Mouse (Mus musculus) embryonic facial prominence, embryonic 11.5 days (tissue): ENCODE results near the gene Dock8. TPM values are rescaled to one million over a fixed set of nuclear protein-coding genes. Genes with fewer than 3 reads are reported as not detected.

Experiments
- ATAC-seq: fragments of 200-750 bp; cut with Nextera tagmentation; replicated peaks from 2 replicates; pipeline ENCODE4 v1.8.0; 2017; ENCODE audit warnings: low read depth; ENCODE audit not compliant: insufficient number of reproducible peaks, low FRiP score, low TSS enrichment
- DNase-seq: peaks from one replicate; pipeline ENCODE4 v3.0.0-alpha.2; 2015; ENCODE audit warnings: low spot score
- H3K27ac ChIP-seq: fragments of 300-500 bp; sonication (generic); replicated peaks from 2 replicates; pipeline ENCODE4 v1.5.1; 2014; ENCODE audit warnings: mild to moderate bottlenecking, low read depth, low read length, control low read depth
- H3K27me3 ChIP-seq: fragments of 300-500 bp; sonication (generic); 2 replicates; pipeline ENCODE4 v1.6.1; 2014; ENCODE audit warnings: mild to moderate bottlenecking, low read length, moderate library complexity, mixed read lengths; ENCODE audit not compliant: control insufficient read depth, insufficient read depth
- H3K36me3 ChIP-seq: fragments of 300-500 bp; sonication (generic); replicated peaks from 2 replicates; pipeline ENCODE4 v1.6.1; 2014; ENCODE audit warnings: low read depth, mild to moderate bottlenecking, low read length, moderate library complexity, mixed read lengths; ENCODE audit not compliant: control insufficient read depth, insufficient read depth
- H3K4me1 ChIP-seq: fragments of 300-500 bp; sonication (generic); 2 replicates; pipeline ENCODE4 v1.6.1; 2014; ENCODE audit warnings: low read length, mixed read lengths; ENCODE audit not compliant: control insufficient read depth, insufficient read depth
- H3K4me2 ChIP-seq: fragments of 300-500 bp; sonication (generic); 2 replicates; pipeline ENCODE4 v1.6.1; 2014; ENCODE audit warnings: low read depth, mild to moderate bottlenecking, control low read depth, low read length, moderate library complexity
- H3K4me3 ChIP-seq: fragments of 300-500 bp; sonication (generic); 2 replicates; pipeline ENCODE4 v1.5.1; 2014; ENCODE audit warnings: low read depth, low read length, control low read depth
- H3K9ac ChIP-seq: fragments of 300-500 bp; sonication (generic); replicated peaks from 2 replicates; pipeline ENCODE4 v1.6.1; 2014; ENCODE audit warnings: mild to moderate bottlenecking, control low read depth, low read length
- H3K9me3 ChIP-seq: fragments of 300-500 bp; sonication (generic); replicated peaks from 2 replicates; pipeline ENCODE4 v1.6.1; 2016; ENCODE audit warnings: mild to moderate bottlenecking, low read length, inconsistent platforms, mixed read lengths; ENCODE audit not compliant: control insufficient read depth
- WGBS: fragments of 180-500 bp; shearing (Covaris S2); extraction: QIAGEN DNeasy Blood & Tissue Kit; methylation state at CpG from one replicate; pipeline ENCODE4 v1.1.7; 2014; 5-methylcytosine and 5-hydroxymethylcytosine counted together
- polyA plus RNA-seq: library from polyadenylated mRNA; unstranded; fragments of >200 nt; fragmentation: Nextera tagmentation; extraction: Ambion mirVana; gene quantifications from 2 replicates; pipeline ENCODE4 v1.2.1, GENCODE M21; 2014

The Dock8 gene
- polyA plus RNA-seq, 1 experiment from 2014 or later, result 2.1 TPM

DNA sequence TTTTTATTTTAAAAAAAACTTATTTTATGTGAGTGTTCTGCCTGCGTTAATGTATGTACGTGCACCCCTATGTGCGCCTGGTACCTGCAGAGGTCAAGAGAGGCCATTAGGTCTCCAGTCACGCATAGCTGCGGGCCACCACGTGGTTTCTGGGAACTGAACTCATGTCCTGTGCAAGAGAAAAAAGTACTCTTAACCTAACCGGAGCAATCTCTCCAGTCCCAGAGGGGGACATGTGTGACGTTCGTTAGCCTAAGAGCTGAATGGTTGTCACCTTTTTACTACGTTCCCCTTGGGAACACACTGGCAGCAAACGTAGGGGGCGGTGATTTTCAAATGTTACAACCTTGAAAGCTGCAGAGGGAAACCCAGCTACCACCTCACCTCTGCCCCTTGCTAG, 207.6 kb downstream of the Dock8 start:
- Histone ChIP-seq H3K9me3 (no peaks in the 10 kb centered on the region), H3K36me3 (no peaks in the 10 kb centered on the region), H3K9ac (no peak overlapping the region), H3K27ac (no peak overlapping the region), H3K4me2 (no peak overlapping the region), H3K27me3 (no peaks in the 10 kb centered on the region), H3K4me1 (peaks cover 2% of the 10 kb centered on the region; the same call in 1 of the 2 replicates), H3K4me3 (no peak overlapping the region)
- no peak for ATAC-seq
- no peak for DNase-seq
- WGBS, result 70% methylated on average over 12 of the region's 12 CpGs

DNA sequence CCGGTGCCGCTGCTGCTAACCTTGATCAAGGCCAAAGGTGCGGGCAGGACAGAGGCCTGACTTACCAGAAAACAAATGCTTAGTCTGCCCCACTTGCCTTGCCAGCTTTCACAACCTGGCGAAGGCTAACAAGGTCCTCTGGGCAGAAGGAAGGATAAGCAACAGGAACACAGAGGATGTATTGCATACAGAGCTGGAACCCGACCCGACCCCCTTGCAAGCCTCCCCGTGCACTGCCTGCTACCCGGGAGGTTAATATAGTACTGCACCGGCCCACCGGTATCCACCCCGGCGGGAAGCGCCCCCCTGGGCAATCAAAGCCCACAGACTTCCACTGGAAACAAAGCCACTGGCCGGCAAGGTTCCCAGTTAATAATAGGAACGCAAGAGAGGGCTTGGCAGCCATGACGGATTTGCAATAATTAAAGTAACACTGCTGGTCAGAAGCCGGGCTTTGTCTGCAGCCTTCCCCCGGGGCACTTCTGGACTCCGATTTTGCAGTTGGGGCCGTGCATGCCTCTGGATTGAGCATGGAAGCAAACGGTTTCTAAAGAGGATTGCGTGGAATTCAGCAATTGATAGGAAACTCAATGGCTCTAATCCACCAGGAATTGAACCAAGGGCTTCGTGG, 208.5 kb downstream of the Dock8 start:
- no peaks in the 10 kb centered on the region for H3K9me3 ChIP-seq
- no peaks in the 10 kb centered on the region for H3K27me3 ChIP-seq
- no peaks in the 10 kb centered on the region for H3K36me3 ChIP-seq
- H3K4me1 ChIP-seq, result peaks cover 2% of the 10 kb centered on the region; the same call in 1 of the 2 replicates
- peak; percentile 45 for DNase-seq
- peak overlapping the region; percentile 29 for H3K4me2 ChIP-seq
- no peak overlapping the region for H3K4me3 ChIP-seq
- peak overlapping the region; percentile 48; the same call in 1 of the 2 replicates for H3K9ac ChIP-seq
- H3K27ac ChIP-seq, result no peak overlapping the region
- WGBS, result 8% methylated on average over 23 of the region's 23 CpGs
- no peak for ATAC-seq

DNA sequence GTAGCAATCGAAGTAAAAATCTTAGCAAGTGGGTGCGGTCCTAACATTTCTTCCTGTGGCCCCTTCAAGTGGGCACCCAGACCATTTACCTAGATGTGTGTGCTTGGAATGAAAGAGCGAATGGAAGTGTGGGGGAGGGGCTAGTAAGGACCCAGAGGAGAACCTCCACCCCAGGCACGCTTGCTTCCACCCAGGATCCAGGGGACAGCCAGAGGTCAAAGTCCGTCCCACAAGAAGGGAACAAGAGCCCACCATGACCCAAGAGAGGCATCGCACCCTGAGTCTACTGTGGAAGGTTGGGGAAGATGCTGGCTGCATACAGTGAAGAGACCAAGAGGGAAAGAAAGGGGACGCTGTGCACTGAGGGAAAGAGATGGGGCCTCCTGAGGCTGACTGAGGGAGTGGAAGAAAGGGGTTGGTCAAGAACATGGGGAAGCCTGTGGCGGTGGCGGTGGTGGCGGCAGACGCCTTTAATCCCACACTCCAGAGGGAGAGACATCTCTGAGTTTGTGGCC, 209.3 kb downstream of the Dock8 start:
- 66% methylated on average over 11 of the region's 11 CpGs for WGBS
- ATAC-seq (no peak), DNase-seq (no peak)
- no peak overlapping the region for H3K9ac ChIP-seq
- peaks cover 2% of the 10 kb centered on the region; the same call in 1 of the 2 replicates for H3K4me1 ChIP-seq
- H3K27ac ChIP-seq, result no peak overlapping the region
- no peaks in the 10 kb centered on the region for H3K27me3 ChIP-seq
- H3K4me2 ChIP-seq, result no peak overlapping the region
- H3K9me3 ChIP-seq, result no peaks in the 10 kb centered on the region
- H3K4me3 ChIP-seq, result no peak overlapping the region
- H3K36me3 ChIP-seq, result no peaks in the 10 kb centered on the region

DNA sequence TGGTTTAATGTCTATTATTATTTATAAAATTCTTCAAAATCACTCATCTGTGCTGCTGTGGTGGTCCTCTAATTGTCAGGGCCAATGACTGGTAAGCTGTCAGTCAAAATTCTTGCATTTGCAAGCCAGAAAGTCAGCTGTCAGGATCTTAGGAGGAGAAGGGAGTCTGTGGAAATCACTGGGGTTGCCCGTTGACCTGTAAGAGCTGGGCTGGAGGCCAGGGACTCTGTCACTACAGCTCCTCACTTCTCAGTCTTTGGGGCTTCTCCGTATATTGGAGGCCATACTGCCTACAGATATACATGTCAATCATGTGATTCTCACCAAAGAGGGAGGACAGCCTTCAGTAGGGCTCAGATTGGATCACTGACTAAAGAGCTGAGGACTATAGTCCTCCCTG, 221.3 kb downstream of the Dock8 start:
- Histone ChIP-seq H3K9me3 (no peaks in the 10 kb centered on the region), H3K27me3 (no peaks in the 10 kb centered on the region), H3K36me3 (no peaks in the 10 kb centered on the region), H3K4me2 (no peak overlapping the region), H3K4me3 (no peak overlapping the region), H3K9ac (no peak overlapping the region), H3K27ac (no peak overlapping the region), H3K4me1 (no peaks in the 10 kb centered on the region)
- DNase-seq (no peak), ATAC-seq (no peak)
- WGBS, result 82% methylated on average over 2 of the region's 2 CpGs

DNA sequence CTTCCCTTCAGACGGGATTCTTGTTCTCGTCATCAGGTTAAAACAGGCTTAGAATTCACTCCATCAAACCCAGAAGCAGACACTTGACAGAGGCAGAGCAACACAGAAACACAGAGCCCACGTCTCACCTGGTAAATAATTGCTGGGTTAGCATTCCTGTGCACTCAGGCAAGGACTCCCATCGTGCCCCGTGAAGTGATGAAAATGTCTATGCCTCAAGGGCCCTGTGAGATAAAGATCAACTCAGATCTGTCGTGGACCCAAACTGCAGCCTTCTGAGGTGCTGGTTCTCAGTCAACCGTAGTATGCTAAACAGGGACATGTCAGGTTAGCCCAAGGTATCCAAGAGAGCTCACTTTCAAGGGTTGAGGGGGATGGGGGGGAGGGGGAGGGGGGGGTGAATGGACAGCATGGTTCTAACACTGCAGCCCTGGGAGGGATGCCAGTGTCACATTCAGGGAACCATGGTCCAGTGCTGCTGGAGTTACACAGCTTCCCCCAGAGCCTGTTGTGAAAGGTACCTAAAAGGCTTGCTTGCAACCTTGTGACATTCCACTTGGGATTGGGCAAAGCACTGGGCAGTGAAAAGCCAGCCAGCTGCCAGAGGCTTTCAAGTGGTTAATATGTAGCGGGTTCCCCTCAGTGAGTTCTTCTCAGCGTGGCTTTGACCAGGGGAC, 222.8 kb downstream of the Dock8 start:
- H3K9me3 ChIP-seq, result no peaks in the 10 kb centered on the region
- H3K4me3 ChIP-seq, result no peak overlapping the region
- ATAC-seq (no peak), DNase-seq (no peak)
- H3K9ac ChIP-seq, result no peak overlapping the region
- no peaks in the 10 kb centered on the region for H3K36me3 ChIP-seq
- no peak overlapping the region for H3K27ac ChIP-seq
- no peaks in the 10 kb centered on the region for H3K27me3 ChIP-seq
- WGBS, result 70% methylated on average over 9 of the region's 9 CpGs
- no peaks in the 10 kb centered on the region for H3K4me1 ChIP-seq
- H3K4me2 ChIP-seq, result no peak overlapping the region

DNA sequence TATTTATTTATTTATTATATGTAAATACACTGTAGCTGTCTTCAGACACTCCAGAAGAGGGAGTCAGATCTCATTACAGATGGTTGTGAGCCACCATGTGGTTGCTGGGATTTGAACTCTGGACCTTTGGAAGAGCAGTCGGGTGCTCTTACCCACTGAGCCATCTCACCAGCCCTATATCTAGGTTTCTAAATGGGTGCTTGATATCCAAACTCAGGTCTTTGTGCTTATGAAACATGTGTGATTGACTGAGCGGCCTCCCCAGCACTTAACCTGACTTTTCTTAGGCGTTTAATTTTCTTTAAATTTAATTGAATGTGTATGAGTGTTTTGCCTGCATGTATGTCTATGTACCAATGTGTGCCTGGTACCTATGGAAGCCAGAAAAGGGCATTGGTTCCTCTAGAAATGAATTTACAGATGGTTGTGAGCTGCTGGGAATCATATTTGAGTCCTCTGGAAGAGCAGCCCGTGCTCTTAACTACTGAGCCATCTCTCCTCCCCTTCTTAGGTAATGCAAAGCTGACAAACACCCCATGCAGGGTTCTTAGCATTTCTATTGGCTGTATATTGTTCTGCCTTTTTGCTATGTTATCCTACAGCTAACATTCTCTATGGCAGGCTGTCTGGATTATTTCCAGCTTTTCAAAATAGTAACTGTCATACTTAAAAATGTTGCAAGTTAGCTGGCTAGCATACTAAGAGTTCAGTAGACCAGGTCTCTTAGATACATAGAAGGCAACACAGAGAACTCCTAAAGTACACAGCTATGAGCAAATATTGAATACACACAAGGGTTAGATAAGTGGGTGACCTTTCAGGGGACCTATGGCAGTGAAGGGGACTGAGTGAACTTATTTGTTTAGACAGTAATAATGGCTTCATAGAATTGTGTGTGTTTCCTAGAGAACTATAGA, 231.0 kb downstream of the Dock8 start:
- Histone ChIP-seq H3K9ac (no peak overlapping the region), H3K4me2 (no peak overlapping the region), H3K27ac (no peak overlapping the region), H3K4me1 (no peaks in the 10 kb centered on the region), H3K9me3 (no peaks in the 10 kb centered on the region), H3K36me3 (no peaks in the 10 kb centered on the region), H3K27me3 (no peaks in the 10 kb centered on the region; the same call in 1 of the 2 replicates), H3K4me3 (no peak overlapping the region)
- ATAC-seq, result no peak
- no peak for DNase-seq
- WGBS, result 81% methylated on average over 4 of the region's 4 CpGs

DNA sequence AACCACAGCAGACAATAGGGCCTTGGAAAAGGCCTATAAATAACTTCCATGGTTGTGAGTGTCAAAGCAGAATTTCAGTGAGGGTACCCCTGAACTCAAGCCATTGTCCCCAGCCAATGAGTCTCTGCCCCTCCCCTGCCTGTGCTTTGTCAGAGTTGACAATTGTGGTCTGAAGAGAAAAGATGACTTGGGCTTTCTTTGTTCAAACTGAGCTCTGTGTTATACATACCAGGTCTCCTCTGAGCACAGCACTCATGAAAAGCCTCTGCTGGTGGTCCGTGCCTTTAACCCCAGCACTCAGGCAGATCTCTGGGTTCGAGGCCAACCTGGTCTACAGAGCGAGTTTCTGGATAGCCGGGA, 231.6 kb downstream of the Dock8 start:
- ATAC-seq, result no peak
- Histone ChIP-seq H3K9me3 (no peaks in the 10 kb centered on the region), H3K4me1 (no peaks in the 10 kb centered on the region), H3K9ac (no peak overlapping the region), H3K27ac (no peak overlapping the region), H3K4me3 (no peak overlapping the region), H3K4me2 (no peak overlapping the region), H3K36me3 (no peaks in the 10 kb centered on the region), H3K27me3 (no peaks in the 10 kb centered on the region; the same call in 1 of the 2 replicates)
- DNase-seq, result no peak
- 75% methylated on average over 4 of the region's 4 CpGs for WGBS
